In the genomic region with DNA sequence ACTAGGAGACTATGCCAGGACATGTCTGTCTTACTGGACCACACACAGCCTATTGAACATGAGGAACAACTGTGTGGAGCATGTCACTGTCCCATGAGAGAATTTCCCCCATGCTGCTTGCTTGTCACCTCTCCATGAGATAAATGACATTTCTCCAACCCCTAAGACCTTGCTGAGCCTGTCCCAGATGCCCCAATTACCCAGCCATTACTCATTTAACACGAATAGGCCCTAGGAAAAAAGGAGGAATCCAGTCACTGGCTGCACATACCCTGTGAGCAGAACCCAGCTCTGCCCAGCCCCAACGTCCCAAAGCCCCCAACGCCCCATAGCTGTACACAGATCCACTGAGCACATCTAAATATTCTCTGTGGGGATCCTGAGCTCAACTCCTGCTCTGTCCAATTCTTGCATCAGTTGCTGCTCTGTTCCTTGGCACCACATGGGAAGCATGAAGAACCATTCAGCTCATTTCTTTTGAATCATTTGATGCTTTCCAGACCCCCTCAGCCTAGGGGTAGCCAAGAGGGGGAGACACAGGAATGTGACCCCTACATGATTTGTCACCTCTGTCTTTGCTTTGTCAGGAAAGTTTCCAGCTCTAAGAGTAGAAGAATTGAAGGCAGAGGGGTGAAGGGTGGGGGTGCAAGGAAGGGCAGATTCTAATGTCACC, we compare ENCODE assay signal across 12 mouse cellular contexts. TPM values are rescaled to one million over a fixed set of nuclear protein-coding genes. Genes with fewer than 3 reads are reported as not detected.
DNase-seq lines count a peak whose midpoint lies in the region; ATAC-seq and TF ChIP-seq lines count a peak whose summit lies in the region.
"Had no signal": no experiment of that assay in that cellular context is flagged by ENCODE, and none has a peak within 500 bp of the region (broad histone marks: within the 10 kb centered on the region; RNA-seq: fewer than 3 reads in every experiment).

No protein-coding gene starts in this region.

- no peaks in the 10 kb centered on the region for H3K27me3 ChIP-seq in heart, embryonic 13.5 days (replicated peaks)
- no peaks in the 10 kb centered on the region for H3K27me3 ChIP-seq in liver, adult 2 months (ENCODE audit: control insufficient read depth, insufficient read depth, low read length)
- no peaks in the 10 kb centered on the region for H3K27me3 ChIP-seq in liver, postnatal 0 days (ENCODE audit: insufficient read depth, low read length)
- H3K27me3 ChIP-seq in embryonic facial prominence, embryonic 15.5 days, result no peaks in the 10 kb centered on the region
- no peaks in the 10 kb centered on the region for H3K27me3 ChIP-seq in liver, embryonic 16.5 days (ENCODE audit: control insufficient read depth, insufficient read depth, low read depth, low read length)
- H3K27me3 ChIP-seq in midbrain, embryonic 11.5 days (ENCODE audit: control insufficient read depth, insufficient read depth, low read length), result no peaks in the 10 kb centered on the region

- TF ChIP-seq POLR2A in liver, adult 2 months (IDR thresholded peaks at IDR 0.05; ENCODE audit: extremely low read depth, insufficient read depth, low read length), result no peak

- no peak overlapping the region for H3K9ac ChIP-seq in heart, embryonic 13.5 days
- no peak overlapping the region for H3K9ac ChIP-seq in liver, adult 2 months (ENCODE audit: low read depth, low read length)
- no peak overlapping the region for H3K9ac ChIP-seq in liver, postnatal 0 days (replicated peaks)
- H3K9ac ChIP-seq in embryonic facial prominence, embryonic 15.5 days, result no peak overlapping the region
- H3K9ac ChIP-seq in liver, embryonic 16.5 days (ENCODE audit: low read depth, low read length), result no peak overlapping the region
- no peak overlapping the region for H3K9ac ChIP-seq in midbrain, embryonic 11.5 days (ENCODE audit: low read length)

- peaks cover 40% of the 10 kb centered on the region for H3K4me1 ChIP-seq in heart, embryonic 13.5 days
- H3K4me1 ChIP-seq in liver, adult 2 months (ENCODE audit: control insufficient read depth, insufficient read depth, low read length), result no peaks in the 10 kb centered on the region; the same call in 1 of the 2 replicates
- no peaks in the 10 kb centered on the region for H3K4me1 ChIP-seq in liver, postnatal 0 days (ENCODE audit: insufficient read depth)
- peaks cover 21% of the 10 kb centered on the region for H3K4me1 ChIP-seq in embryonic facial prominence, embryonic 15.5 days
- H3K4me1 ChIP-seq in liver, embryonic 16.5 days (ENCODE audit: control insufficient read depth, low read depth, low read length), result no peaks in the 10 kb centered on the region
- no peaks in the 10 kb centered on the region for H3K4me1 ChIP-seq in midbrain, embryonic 11.5 days (ENCODE audit: control insufficient read depth, insufficient read depth, low read length)

- no peaks in the 10 kb centered on the region for H3K9me3 ChIP-seq in heart, embryonic 13.5 days
- no peaks in the 10 kb centered on the region for H3K9me3 ChIP-seq in liver, postnatal 0 days (ENCODE audit: low read length)
- H3K9me3 ChIP-seq in embryonic facial prominence, embryonic 15.5 days (replicated peaks), result no peaks in the 10 kb centered on the region
- H3K9me3 ChIP-seq in liver, embryonic 16.5 days (replicated peaks; ENCODE audit: control insufficient read depth, low read length), result no peaks in the 10 kb centered on the region
- no peaks in the 10 kb centered on the region for H3K9me3 ChIP-seq in midbrain, embryonic 11.5 days (ENCODE audit: control insufficient read depth, low read length)

- TF ChIP-seq EP300 in liver, postnatal 0 days (IDR thresholded peaks at IDR 0.05; ENCODE audit: low read depth), result no peak

- whole genome bisulfite sequencing in heart, embryonic 13.5 days, result 60% methylated on average over 3 of the region's 3 CpGs
- 83% methylated on average over 3 of the region's 3 CpGs for WGBS in liver, adult 2 months
- WGBS in liver, postnatal 0 days (ENCODE audit: insufficient replicate concordance), result 65% methylated on average over 3 of the region's 3 CpGs
- WGBS in embryonic facial prominence, embryonic 15.5 days, result 40% methylated on average over 3 of the region's 3 CpGs
- WGBS in liver, embryonic 16.5 days (ENCODE audit: insufficient replicate concordance), result 48% methylated on average over 3 of the region's 3 CpGs
- WGBS in midbrain, embryonic 11.5 days, result 63% methylated on average over 3 of the region's 3 CpGs

- H3K4me2 ChIP-seq in heart, embryonic 13.5 days, result no peak overlapping the region
- no peak overlapping the region for H3K4me2 ChIP-seq in liver, postnatal 0 days (ENCODE audit: low read depth, low read length)
- H3K4me2 ChIP-seq in embryonic facial prominence, embryonic 15.5 days (replicated peaks), result no peak overlapping the region
- no peak overlapping the region for H3K4me2 ChIP-seq in liver, embryonic 16.5 days (ENCODE audit: low read depth, low read length)
- no peak overlapping the region for H3K4me2 ChIP-seq in midbrain, embryonic 11.5 days

- no peak for TF ChIP-seq CTCF in liver, adult 2 months (IDR thresholded peaks at IDR 0.05; ENCODE audit: low read depth, low read length)
- no peak for TF ChIP-seq CTCF in liver, postnatal 0 days (IDR thresholded peaks at IDR 0.05; ENCODE audit: low read depth)

- no peaks in the 10 kb centered on the region for H3K79me2 ChIP-seq in liver, adult 2 months (ENCODE audit: control insufficient read depth, insufficient read depth, low read length)

- no peak for ATAC-seq in heart, embryonic 13.5 days (ENCODE audit: extremely low read depth, insufficient number of reproducible peaks, low FRiP score, low TSS enrichment)
- no peak for ATAC-seq in liver, postnatal 0 days
- ATAC-seq in embryonic facial prominence, embryonic 15.5 days (ENCODE audit: insufficient number of reproducible peaks, low FRiP score, low TSS enrichment, low read depth), result peak; percentile 75; the same call in 1 of the 2 replicates
- peak; percentile 27; the same call in 1 of the 2 replicates for ATAC-seq in liver, embryonic 16.5 days (ENCODE audit: low read depth)
- no peak for ATAC-seq in midbrain, embryonic 11.5 days (ENCODE audit: low FRiP score)
- ATAC-seq: activated CD4-positive, CD25-positive, alpha-beta regulatory T cell, adult 4 months had no signal

- intact Hi-C loops in heart, postnatal 25 days (cut with DNase I), result no loop called here

- H3K4me3 ChIP-seq in heart, embryonic 13.5 days, result no peak overlapping the region
- H3K4me3 ChIP-seq in liver, adult 2 months (ENCODE audit: insufficient read depth, low read depth, low read length), result no peak overlapping the region
- H3K4me3 ChIP-seq in liver, postnatal 0 days (ENCODE audit: low read depth, low read length), result no peak overlapping the region
- no peak overlapping the region for H3K4me3 ChIP-seq in embryonic facial prominence, embryonic 15.5 days (replicated peaks)
- no peak overlapping the region for H3K4me3 ChIP-seq in liver, embryonic 16.5 days (ENCODE audit: low read depth, low read length)
- no peak overlapping the region for H3K4me3 ChIP-seq in midbrain, embryonic 11.5 days (ENCODE audit: low read depth, low read length)
- H3K4me3 ChIP-seq: left cerebral cortex, adult 2 months had no signal

- DNase-seq in heart, postnatal 25 days (ENCODE audit: low spot score), result no peak
- peak; percentile 27 for DNase-seq in liver, adult 2 months (ENCODE audit: extremely low read depth, low read depth, low spot score)
- DNase-seq in liver, postnatal 0 days, result no peak
- DNase-seq in natural killer cell, adult 2 months (ENCODE audit: low spot score in 2 of 2), result no peak
- DNase-seq in midbrain, embryonic 11.5 days (ENCODE audit: low spot score, missing footprints), result no peak
- DNase-seq: cerebellum, postnatal 10 days; spleen, adult 18-20 months had no signal

- peak overlapping the region; percentile 39 for H3K27ac ChIP-seq in heart, embryonic 13.5 days (replicated peaks)
- H3K27ac ChIP-seq in liver, adult 2 months (replicated peaks; ENCODE audit: insufficient read depth, low read depth, low read length), result no peak overlapping the region
- no peak overlapping the region for H3K27ac ChIP-seq in liver, postnatal 0 days (ENCODE audit: low read depth)
- H3K27ac ChIP-seq in embryonic facial prominence, embryonic 15.5 days (replicated peaks), result peak overlapping the region; percentile 72
- no peak overlapping the region for H3K27ac ChIP-seq in liver, embryonic 16.5 days (ENCODE audit: low read length)
- no peak overlapping the region for H3K27ac ChIP-seq in midbrain, embryonic 11.5 days (ENCODE audit: low read depth, low read length)
- H3K27ac ChIP-seq: left cerebral cortex, adult 2 months had no signal

- H3K36me3 ChIP-seq in heart, embryonic 13.5 days, result no peaks in the 10 kb centered on the region
- H3K36me3 ChIP-seq in liver, adult 2 months (ENCODE audit: control insufficient read depth, insufficient read depth, low read length), result no peaks in the 10 kb centered on the region
- H3K36me3 ChIP-seq in liver, postnatal 0 days (replicated peaks; ENCODE audit: insufficient read depth, low read length), result no peaks in the 10 kb centered on the region
- no peaks in the 10 kb centered on the region for H3K36me3 ChIP-seq in embryonic facial prominence, embryonic 15.5 days
- no peaks in the 10 kb centered on the region for H3K36me3 ChIP-seq in liver, embryonic 16.5 days (ENCODE audit: control insufficient read depth, insufficient read depth)
- H3K36me3 ChIP-seq in midbrain, embryonic 11.5 days (ENCODE audit: control insufficient read depth, insufficient read depth, low read length), result no peaks in the 10 kb centered on the region

RNA-seq across cellular contexts. Expression of a gene that starts 47.4 kb away (rescaled TPM):
- 30.9 and 32.8 TPM in 2 replicates for polyA plus RNA-seq in heart, embryonic 13.5 days (2015; fragmentation: Nextera tagmentation; extraction: Ambion mirVana)
- total RNA-seq in heart, postnatal 25 days (2021), result 100 to 1,000 TPM; 107 to 116 TPM
- total RNA-seq in liver, adult 2 months (2014; rRNA removed), result 24.1 and 29.6 TPM in 2 replicates
- 12.3 and 17.2 TPM in 2 replicates for polyA plus RNA-seq in liver, adult 2 months (2012; rRNA removed)
- 2.2 and 2.5 TPM in 2 replicates for polyA plus RNA-seq in liver, postnatal 0 days (2015; fragmentation: Nextera tagmentation; extraction: Ambion mirVana)
- 11.8 and 15.4 TPM in 2 replicates for polyA plus RNA-seq in embryonic facial prominence, embryonic 15.5 days (2015; fragmentation: Nextera tagmentation; extraction: Ambion mirVana)
- polyA plus RNA-seq in liver, embryonic 16.5 days (2015; fragmentation: Nextera tagmentation; extraction: Ambion mirVana), result 2.9 and 3.4 TPM in 2 replicates
- 14.1 and 14.3 TPM in 2 replicates for polyA plus RNA-seq in midbrain, embryonic 11.5 days (2014; fragmentation: Nextera tagmentation; extraction: Ambion mirVana)

Comparison
In these comparisons a context has a peak if more than half of its experiments do, and no peak if none do; other contexts are left out.
1. ATAC-seq: peak in embryonic facial prominence, embryonic 15.5 days (single experiment) and liver, embryonic 16.5 days (single experiment); none in heart, embryonic 13.5 days (single experiment), liver, postnatal 0 days (single experiment) and midbrain, embryonic 11.5 days (single experiment).
2. H3K27ac ChIP-seq: peak in heart, embryonic 13.5 days (single experiment) and embryonic facial prominence, embryonic 15.5 days (single experiment); none in liver, adult 2 months (single experiment), liver, postnatal 0 days (single experiment), liver, embryonic 16.5 days (single experiment) and midbrain, embryonic 11.5 days (single experiment).